Mouse (Mus musculus) liver, embryonic 14 days (tissue): ENCODE data around the gene Dus4l. TPM values are rescaled to one million over a fixed set of nuclear protein-coding genes. Genes with fewer than 3 reads are reported as not detected.

Experiments
- polyA plus RNA-seq: library from polyadenylated mRNA; depleted of rRNA; stranded (reverse); fragments of >200 nt; gene quantifications from 2 replicates; pipeline ENCODE4 v1.2.3, GENCODE M21; 2012; rRNA removed

The Dus4l gene
- 5.4 and 5.5 TPM in 2 replicates for polyA plus RNA-seq

DNA sequence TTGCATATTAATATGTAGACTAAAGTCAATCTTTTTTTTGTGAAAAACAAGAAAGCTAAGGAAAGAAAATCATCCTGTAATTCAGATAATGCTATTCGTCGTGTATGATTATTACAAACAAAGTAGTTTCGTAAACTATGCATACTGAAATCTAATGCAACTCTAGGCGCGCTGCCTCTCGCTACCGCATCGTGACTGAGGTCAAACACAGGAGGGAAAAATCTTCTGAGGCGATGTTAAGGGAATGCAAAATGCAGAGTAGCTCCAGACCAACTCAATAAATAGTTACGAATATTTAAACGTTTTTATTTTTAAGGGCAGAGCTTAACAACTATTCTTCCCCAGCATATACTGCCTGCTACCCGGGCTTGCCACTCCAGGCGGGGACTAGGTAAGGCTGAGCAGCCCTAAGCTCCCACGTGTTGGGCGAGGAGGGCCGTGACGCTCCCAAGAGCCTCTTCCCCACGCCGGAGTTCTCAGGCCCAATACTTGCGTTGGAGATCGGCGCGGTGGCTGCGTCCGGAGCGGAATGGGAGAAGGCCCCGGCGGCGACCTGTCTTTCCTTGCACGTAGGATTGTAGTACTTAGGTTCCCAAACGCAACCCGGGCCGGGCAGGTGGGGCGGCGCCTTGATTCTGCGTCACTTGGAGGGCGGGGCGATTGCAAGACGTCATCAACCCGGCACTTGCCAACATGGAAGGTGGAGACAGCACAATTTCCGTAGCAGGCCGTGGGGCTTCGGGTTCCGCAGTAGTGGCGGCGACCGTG is at the start of gene Dus4l, which contains the start of gene Cog5:
Gene Dus4l (minus strand): TSS at position 630 of the 768 bp plus-strand sequence.
Gene Cog5 (plus strand): TSS at position 673 of the 768 bp plus-strand sequence.

DNA sequence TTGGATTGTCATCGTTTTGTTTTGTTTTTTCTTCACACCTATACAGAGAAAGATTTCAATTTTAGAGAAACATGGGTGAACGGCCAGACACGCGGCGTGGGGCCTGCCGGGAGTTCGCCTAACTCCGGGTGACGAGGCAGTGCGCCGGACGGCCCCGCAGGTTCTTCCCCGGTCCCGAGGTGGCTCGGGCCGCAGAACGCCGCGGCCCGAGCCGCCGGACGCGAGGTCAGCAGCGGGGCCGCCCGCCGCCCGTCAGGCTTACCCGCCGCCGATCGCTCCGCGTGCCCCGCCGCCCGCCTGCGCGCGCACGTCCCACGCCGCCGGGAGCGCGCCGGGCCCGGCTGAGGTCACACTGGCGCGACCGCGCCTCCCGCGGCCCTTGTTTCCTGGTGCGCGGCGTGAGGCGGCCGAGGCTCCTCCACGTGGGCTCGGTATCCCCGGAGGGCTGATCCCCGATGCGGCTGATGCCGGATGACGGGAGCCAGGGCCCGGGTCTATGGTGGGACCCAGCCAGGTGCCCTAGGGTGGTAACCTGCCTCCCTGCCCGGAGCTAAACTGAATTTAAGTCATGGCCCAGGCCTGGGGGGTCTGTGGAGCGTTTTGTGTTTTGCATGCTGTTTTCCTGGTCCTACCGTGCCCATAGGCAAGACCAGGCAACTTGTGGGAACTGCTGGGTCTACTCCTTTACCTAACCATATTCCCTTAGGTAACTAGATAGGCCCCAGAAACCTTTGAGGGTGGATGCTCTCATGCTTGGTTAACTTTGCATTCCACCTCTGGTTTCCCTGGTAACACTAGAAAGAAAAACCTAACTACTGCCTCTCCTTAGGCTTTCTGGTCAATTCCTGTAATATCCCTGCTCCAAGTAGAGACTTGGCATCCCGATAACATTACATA is 20.0 kb downstream of the Dus4l start, which contains the start of gene Bcap29:
Gene Bcap29 (minus strand): TSS at position 316 of the 897 bp plus-strand sequence.

Other genes starting within 250 kb of the Dus4l start
- 2.4 and 3.1 TPM in 2 replicates for gene Cbll1, start 155.2 kb downstream of the Dus4l start, polyA plus RNA-seq
- 0.01 TPM in 2 replicates for gene Slc26a4, start 94.9 kb downstream of the Dus4l start, polyA plus RNA-seq
- gene Bcap29, start 20.2 kb downstream of the Dus4l start, polyA plus RNA-seq = 10.0 and 10.4 TPM in 2 replicates
- gene Cog5, start within 50 bp of the Dus4l start, polyA plus RNA-seq = 5.8 and 6.6 TPM in 2 replicates
- gene Gpr22, start 59.1 kb upstream of the Dus4l start, polyA plus RNA-seq = not detected in 2 replicates